Mouse (Mus musculus): ENCODE measurements at regions not wholly inside any gene's neighbourhood (a gene's known extent, or its start where the extent isn't known, plus 50 kb on each side); places are given as distances from the start of the nearest gene placed in this dataset.

GRCm38 (mm10) chr16:78641205-78641604, 64.7 kb upstream of the D16Ertd472e start:
- TF ChIP-seq POLR2A (IDR thresholded peaks at IDR 0.05; ENCODE audit: low read depth, low read length) (no peak), TBP (conservative IDR thresholded peaks at IDR 0.05; ENCODE audit: low read depth, low read length) (no peak), ZNF384 (IDR thresholded peaks at IDR 0.05; ENCODE audit: low read depth, low read length) (no peak), CTCF (conservative IDR thresholded peaks at IDR 0.05 in 1 of 2, IDR thresholded peaks at IDR 0.05 in 1 of 2; ENCODE audit: low read depth in 2 of 2, low read length in 2 of 2) (no peak), USF2 (conservative IDR thresholded peaks at IDR 0.05; ENCODE audit: low read depth, low read length) (no peak), BHLHE40 (IDR thresholded peaks at IDR 0.05; ENCODE audit: low read depth, low read length) (no peak)

Data from CH12.LX (cell line).